Comparison of ENCODE assay signal across 24 mouse cellular contexts in genomic region chr1:164273659-164274058, GRCm38 (mm10). TPM values are rescaled to one million over a fixed set of nuclear protein-coding genes. Genes with fewer than 3 reads are reported as not detected.
DNase-seq lines count a peak whose midpoint lies in the region; ATAC-seq lines count a peak whose summit lies in the region.
"Had no signal": no experiment of that assay in that cellular context is flagged by ENCODE, and none has a peak within 500 bp of the region (broad histone marks: within the 10 kb centered on the region; RNA-seq: fewer than 3 reads in every experiment).

No protein-coding gene starts in this region.

- H3K9me3 ChIP-seq in midbrain, embryonic 14.5 days (ENCODE audit: control insufficient read depth, low read length): no peaks in the 10 kb centered on the region
- H3K9me3 ChIP-seq in midbrain, embryonic 13.5 days: no peaks in the 10 kb centered on the region
- no peaks in the 10 kb centered on the region for H3K9me3 ChIP-seq in embryonic facial prominence, embryonic 14.5 days (ENCODE audit: control insufficient read depth, low read length)
- H3K9me3 ChIP-seq: forebrain, embryonic 13.5 days; heart, embryonic 15.5 days; midbrain, embryonic 10.5 days had no signal

- H3K27me3 ChIP-seq in midbrain, embryonic 14.5 days (ENCODE audit: control insufficient read depth, insufficient read depth, low read length): no peaks in the 10 kb centered on the region
- H3K27me3 ChIP-seq in midbrain, embryonic 13.5 days: no peaks in the 10 kb centered on the region
- no peaks in the 10 kb centered on the region for H3K27me3 ChIP-seq in embryonic facial prominence, embryonic 14.5 days (replicated peaks; ENCODE audit: control insufficient read depth, insufficient read depth, low read length)
- H3K27me3 ChIP-seq: forebrain, embryonic 13.5 days; heart, embryonic 15.5 days had no signal

- no peaks in the 10 kb centered on the region for H3K4me1 ChIP-seq in midbrain, embryonic 14.5 days (ENCODE audit: control insufficient read depth, insufficient read depth, low read length)
- no peaks in the 10 kb centered on the region for H3K4me1 ChIP-seq in midbrain, embryonic 13.5 days (replicated peaks)
- no peaks in the 10 kb centered on the region for H3K4me1 ChIP-seq in embryonic facial prominence, embryonic 14.5 days (ENCODE audit: control insufficient read depth, insufficient read depth, low read length)

- no peak for ATAC-seq in midbrain, embryonic 14.5 days (ENCODE audit: low FRiP score, low TSS enrichment)
- no peak for ATAC-seq in midbrain, embryonic 13.5 days
- ATAC-seq in embryonic facial prominence, embryonic 14.5 days (ENCODE audit: low read depth): no peak
- ATAC-seq: activated CD4-positive, CD25-positive, alpha-beta regulatory T cell, adult 4 months; forebrain, embryonic 13.5 days; hindbrain, embryonic 16.5 days; intestine, postnatal 0 days had no signal

- H3K4me2 ChIP-seq in midbrain, embryonic 14.5 days (ENCODE audit: low read length): no peak overlapping the region
- no peak overlapping the region for H3K4me2 ChIP-seq in midbrain, embryonic 13.5 days (replicated peaks)
- no peak overlapping the region for H3K4me2 ChIP-seq in embryonic facial prominence, embryonic 14.5 days (ENCODE audit: low read depth, low read length)
- H3K4me2 ChIP-seq: forebrain, embryonic 13.5 days; heart, embryonic 15.5 days had no signal

- peak; percentile 18 for DNase-seq in midbrain, embryonic 14.5 days
- peak; percentile 71 for DNase-seq in embryo, embryonic 10.5 days (ENCODE audit: low spot score)
- DNase-seq in embryonic facial prominence, embryonic 14.5 days (ENCODE audit: low spot score): peak; percentile 28
- DNase-seq in mesoderm, embryonic 11.5 days (ENCODE audit: low read depth, low spot score): peak; percentile 61
- DNase-seq in right cerebral cortex, adult 2 months (ENCODE audit: low spot score in 2 of 2): no peak
- DNase-seq in right cerebral cortex, postnatal 36 days (ENCODE audit: low spot score in 2 of 2): no peak
- DNase-seq: adrenal gland, adult 8-10 months; cerebellum, adult 8-10 months; cerebellum, postnatal 36 days; heart, postnatal 36 days; kidney, postnatal 36 days; layer of hippocampus, postnatal 36 days; liver; lung, postnatal 4 days; right cerebral cortex, postnatal 4 days; thymus, adult 2 months; thymus, postnatal 4 days had no signal

- H3K36me3 ChIP-seq in midbrain, embryonic 14.5 days (ENCODE audit: control insufficient read depth, insufficient read depth, low read length): no peaks in the 10 kb centered on the region
- H3K36me3 ChIP-seq in midbrain, embryonic 13.5 days: no peaks in the 10 kb centered on the region
- no peaks in the 10 kb centered on the region for H3K36me3 ChIP-seq in embryonic facial prominence, embryonic 14.5 days (ENCODE audit: control insufficient read depth, insufficient read depth, low read length)
- H3K36me3 ChIP-seq: heart, embryonic 15.5 days; midbrain, embryonic 10.5 days had no signal

- no peak overlapping the region for H3K4me3 ChIP-seq in midbrain, embryonic 14.5 days (replicated peaks; ENCODE audit: low read depth, low read length)
- H3K4me3 ChIP-seq in midbrain, embryonic 13.5 days (replicated peaks): no peak overlapping the region
- H3K4me3 ChIP-seq in embryonic facial prominence, embryonic 14.5 days (ENCODE audit: low read depth, low read length): no peak overlapping the region
- H3K4me3 ChIP-seq: forebrain, embryonic 13.5 days; heart, embryonic 15.5 days; midbrain, embryonic 10.5 days had no signal

- H3K9ac ChIP-seq in midbrain, embryonic 14.5 days (replicated peaks; ENCODE audit: low read length): no peak overlapping the region
- H3K9ac ChIP-seq in midbrain, embryonic 13.5 days (replicated peaks): no peak overlapping the region
- no peak overlapping the region for H3K9ac ChIP-seq in embryonic facial prominence, embryonic 14.5 days (ENCODE audit: low read depth, low read length)
- H3K9ac ChIP-seq: forebrain, embryonic 13.5 days; heart, embryonic 15.5 days had no signal

- H3K27ac ChIP-seq in midbrain, embryonic 14.5 days (replicated peaks; ENCODE audit: low read depth, low read length): no peak overlapping the region
- no peak overlapping the region for H3K27ac ChIP-seq in midbrain, embryonic 13.5 days
- no peak overlapping the region for H3K27ac ChIP-seq in embryonic facial prominence, embryonic 14.5 days (replicated peaks; ENCODE audit: low read depth, low read length)
- H3K27ac ChIP-seq: forebrain, embryonic 13.5 days; heart, embryonic 15.5 days; midbrain, embryonic 10.5 days had no signal

- WGBS in midbrain, embryonic 14.5 days: 75% methylated on average over 6 of the region's 6 CpGs
- 84% methylated on average over 6 of the region's 6 CpGs for WGBS in midbrain, embryonic 13.5 days
- 26% methylated on average over 6 of the region's 6 CpGs for WGBS in embryonic facial prominence, embryonic 14.5 days

RNA-seq across cellular contexts. Expression of gene Ccdc181, which starts 1.7 kb away (rescaled TPM):
- polyA plus RNA-seq in midbrain, embryonic 14.5 days (2014; fragmentation: Nextera tagmentation; extraction: Ambion mirVana): 19.9 and 25.4 TPM in 2 replicates
- 20.0 and 22.7 TPM in 2 replicates for polyA plus RNA-seq in midbrain, embryonic 13.5 days (2015; fragmentation: Nextera tagmentation; extraction: Ambion mirVana)
- polyA plus RNA-seq in embryonic facial prominence, embryonic 14.5 days (2014; fragmentation: Nextera tagmentation; extraction: Ambion mirVana): 7.4 and 9.8 TPM in 2 replicates

RNA-seq across cellular contexts. Expression of gene Slc19a2, which starts 24.8 kb away (rescaled TPM):
- polyA plus RNA-seq in midbrain, embryonic 14.5 days (2014; fragmentation: Nextera tagmentation; extraction: Ambion mirVana): 5.9 and 8.0 TPM in 2 replicates
- polyA plus RNA-seq in midbrain, embryonic 13.5 days (2015; fragmentation: Nextera tagmentation; extraction: Ambion mirVana): 7.0 and 7.7 TPM in 2 replicates
- 8.2 and 11.0 TPM in 2 replicates for polyA plus RNA-seq in embryonic facial prominence, embryonic 14.5 days (2014; fragmentation: Nextera tagmentation; extraction: Ambion mirVana)

RNA-seq across cellular contexts. Expression of gene Nme7, which starts 30.3 kb away (rescaled TPM):
- polyA plus RNA-seq in midbrain, embryonic 14.5 days (2014; fragmentation: Nextera tagmentation; extraction: Ambion mirVana): 27.7 and 29.4 TPM in 2 replicates
- polyA plus RNA-seq in midbrain, embryonic 13.5 days (2015; fragmentation: Nextera tagmentation; extraction: Ambion mirVana): 32.1 and 38.8 TPM in 2 replicates
- 27.3 and 30.9 TPM in 2 replicates for polyA plus RNA-seq in embryonic facial prominence, embryonic 14.5 days (2014; fragmentation: Nextera tagmentation; extraction: Ambion mirVana)

RNA-seq across cellular contexts. Expression of gene Blzf1, which starts 33.6 kb away (rescaled TPM):
- polyA plus RNA-seq in midbrain, embryonic 14.5 days (2014; fragmentation: Nextera tagmentation; extraction: Ambion mirVana): 28.3 and 28.9 TPM in 2 replicates
- polyA plus RNA-seq in midbrain, embryonic 13.5 days (2015; fragmentation: Nextera tagmentation; extraction: Ambion mirVana): 30.7 and 31.3 TPM in 2 replicates
- polyA plus RNA-seq in embryonic facial prominence, embryonic 14.5 days (2014; fragmentation: Nextera tagmentation; extraction: Ambion mirVana): 28.6 and 29.6 TPM in 2 replicates

Comparison
In these comparisons a context has a peak if more than half of its experiments do, and no peak if none do; other contexts are left out.
1. DNase-seq: peak in midbrain, embryonic 14.5 days (single experiment), embryo, embryonic 10.5 days (single experiment), embryonic facial prominence, embryonic 14.5 days (single experiment) and mesoderm, embryonic 11.5 days (single experiment); none in right cerebral cortex, adult 2 months (0 of 2) and right cerebral cortex, postnatal 36 days (0 of 2).